Mouse (Mus musculus) liver, adult 2 months (tissue): Measurements from ENCODE around the gene Nkiras2. TPM values are rescaled to one million over a fixed set of nuclear protein-coding genes. Genes with fewer than 3 reads are reported as not detected.

Experiments
- DNase-seq: peaks from one replicate; pipeline ENCODE4 v3.0.0-alpha.2; 2011; ENCODE audit warnings: low read depth, low spot score; ENCODE audit errors: extremely low read depth
- H3K27ac ChIP-seq: fragments of 200-500 bp; replicated peaks from 2 replicates; pipeline ENCODE4 v1.5.1; 2012; ENCODE audit warnings: low read depth, mild to moderate bottlenecking, control low read depth, inconsistent platforms, low read length; ENCODE audit not compliant: insufficient read depth
- H3K27me3 ChIP-seq: fragments of 200-500 bp; 2 replicates; pipeline ENCODE4 v1.6.1; 2012; ENCODE audit warnings: mild to moderate bottlenecking, moderate library complexity, low read length, inconsistent platforms; ENCODE audit not compliant: control insufficient read depth, insufficient read depth
- H3K36me3 ChIP-seq: fragments of 200-500 bp; 2 replicates; pipeline ENCODE4 v1.6.1; 2012; ENCODE audit warnings: low read length, inconsistent platforms; ENCODE audit not compliant: control insufficient read depth, insufficient read depth
- H3K4me1 ChIP-seq: fragments of 200-500 bp; 2 replicates; pipeline ENCODE4 v1.6.1; 2011; ENCODE audit warnings: low read length; ENCODE audit not compliant: control insufficient read depth, insufficient read depth
- H3K4me3 ChIP-seq: fragments of 200-500 bp; 2 replicates; pipeline ENCODE4 v1.5.1; 2011; ENCODE audit warnings: low read depth, mild to moderate bottlenecking, control low read depth, low read length, moderate library complexity; ENCODE audit not compliant: insufficient read depth
- H3K79me2 ChIP-seq: fragments of 200-500 bp; 2 replicates; pipeline ENCODE4 v1.6.1; 2012; ENCODE audit warnings: inconsistent platforms, mild to moderate bottlenecking, low read length, moderate library complexity; ENCODE audit not compliant: control insufficient read depth, insufficient read depth
- H3K9ac ChIP-seq: fragments of 200-500 bp; 2 replicates; pipeline ENCODE4 v1.6.1; 2012; ENCODE audit warnings: low read depth, mild to moderate bottlenecking, control low read depth, inconsistent platforms, low read length
- CTCF ChIP-seq: fragments of 200-500 bp; IDR thresholded peaks from 2 replicates; pipeline ENCODE4 v1.5.1; 2011; ENCODE audit warnings: low read depth, low read length, control low read depth
- POLR2A ChIP-seq: fragments of 200-500 bp; IDR thresholded peaks from 2 replicates; pipeline ENCODE4 v1.6.1; 2011; ENCODE audit warnings: low read length, control low read depth; ENCODE audit not compliant: insufficient read depth; ENCODE audit errors: extremely low read depth
- WGBS: fragments of 180-500 bp; shearing (Covaris S2); methylation state at CpG from one replicate; pipeline ENCODE4 v1.1.7; 2018; 5-methylcytosine and 5-hydroxymethylcytosine counted together
- polyA plus RNA-seq: library from polyadenylated mRNA; depleted of rRNA; stranded (reverse); fragments of >200 nt; gene quantifications from 2 replicates; pipeline ENCODE4 v1.2.3, GENCODE M21; 2012; rRNA removed
- total RNA-seq: library from RNA; depleted of rRNA; stranded (reverse); fragments of >200 nt; gene quantifications from 2 replicates; pipeline ENCODE4 v1.2.3, GENCODE M21; 2014; rRNA removed

Gene Nkiras2
- 13.7 and 16.0 TPM in 2 replicates for total RNA-seq
- polyA plus RNA-seq, result 32.0 and 33.4 TPM in 2 replicates

GRCm38 (mm10) chr11:100618761-100619484 is at the start of gene Nkiras2:
Nkiras2 (plus strand) TSS chr11:100619244.
- H3K4me3 ChIP-seq, result peak within 1 kb of the TSS; percentile 95
- WGBS, result under 1% methylated on average over 36 of the region's 36 CpGs
- peaks cover 21% of the 10 kb centered on the region; the same call in 1 of the 2 replicates for H3K79me2 ChIP-seq
- TF ChIP-seq POLR2A (no peak), CTCF (no peak)
- peaks cover 8% of the 10 kb centered on the region for H3K4me1 ChIP-seq
- peak within 1 kb of the TSS; percentile 91 for H3K9ac ChIP-seq
- DNase-seq, result peak; percentile 42
- peak within 1 kb of the TSS; percentile 81 for H3K27ac ChIP-seq
- no peaks in the 10 kb centered on the region for H3K27me3 ChIP-seq
- no peaks in the 10 kb centered on the region for H3K36me3 ChIP-seq

- H3K27me3 ChIP-seq, result no peaks in the 10 kb centered on the region
- H3K79me2 ChIP-seq, result no peaks in the 10 kb centered on the region
- H3K4me3 ChIP-seq, result no peak overlapping the region
- H3K4me1 ChIP-seq, result peaks cover 3% of the 10 kb centered on the region; the same call in 1 of the 2 replicates
- no peak overlapping the region for H3K9ac ChIP-seq
- no peak for DNase-seq
- 71% methylated on average over 9 of the region's 9 CpGs for WGBS
- H3K27ac ChIP-seq, result no peak overlapping the region
- H3K36me3 ChIP-seq, result no peaks in the 10 kb centered on the region
- no peak for TF ChIP-seq CTCF
- no peak for TF ChIP-seq POLR2A
Observed at GRCm38 (mm10) chr11:100569789-100570188, 49.3 kb upstream of the Nkiras2 start.

GRCm38 (mm10) chr11:100570430-100571201 is 48.4 kb upstream of the Nkiras2 start:
- peak overlapping the region; percentile 27; the same call in 1 of the 2 replicates for H3K4me3 ChIP-seq
- H3K4me1 ChIP-seq, result peaks cover 3% of the 10 kb centered on the region; the same call in 1 of the 2 replicates
- H3K27me3 ChIP-seq, result no peaks in the 10 kb centered on the region
- no peaks in the 10 kb centered on the region for H3K79me2 ChIP-seq
- H3K36me3 ChIP-seq, result no peaks in the 10 kb centered on the region
- 11% methylated on average over 8 of the region's 8 CpGs for WGBS
- DNase-seq, result peak; percentile 41
- peak overlapping the region; percentile 46; the same call in 1 of the 2 replicates for H3K9ac ChIP-seq
- no peak overlapping the region for H3K27ac ChIP-seq
- no peak for TF ChIP-seq POLR2A
- TF ChIP-seq CTCF, result peak; percentile 78

- Histone ChIP-seq H3K36me3 (no peaks in the 10 kb centered on the region), H3K9ac (peak overlapping the region; percentile 46), H3K4me3 (peak overlapping the region; percentile 27), H3K79me2 (no peaks in the 10 kb centered on the region), H3K4me1 (peaks cover 3% of the 10 kb centered on the region; the same call in 1 of the 2 replicates), H3K27me3 (no peaks in the 10 kb centered on the region), H3K27ac (0 out of 2 replicates have a peak overlapping the region, but pooled peaks have one; percentile 13)
- no peak for TF ChIP-seq CTCF
- no peak for DNase-seq
- WGBS, result 18% methylated on average over 16 of the region's 16 CpGs
Observed at GRCm38 (mm10) chr11:100571202-100571567, 47.9 kb upstream of the Nkiras2 start.

GRCm38 (mm10) chr11:100574188-100574587 is 44.9 kb upstream of the Nkiras2 start:
- Histone ChIP-seq H3K27me3 (no peaks in the 10 kb centered on the region), H3K9ac (no peak overlapping the region), H3K79me2 (no peaks in the 10 kb centered on the region), H3K4me1 (peaks cover 3% of the 10 kb centered on the region; the same call in 1 of the 2 replicates), H3K27ac (peak overlapping the region; percentile 55), H3K4me3 (no peak overlapping the region), H3K36me3 (no peaks in the 10 kb centered on the region)
- WGBS, result 64% methylated on average over 3 of the region's 3 CpGs
- TF ChIP-seq CTCF (no peak), POLR2A (no peak)
- DNase-seq, result no peak
